Mouse (Mus musculus): Measurements from ENCODE around the gene Hist1h2be.
"Not testable (repeated sequence)": the region's sequence is repeated elsewhere in the genome, so short reads cannot be mapped to it uniquely, and the experiment has no call there.

The Hist1h2be gene

GRCm38 (mm10) chr13:23551146-23551834 is 69.6 kb downstream of the Hist1h2be start, which contains the start of gene Hist1h4f:
Gene Hist1h4f, minus strand, starts transcription at chr13:23551648.
- in situ Hi-C loops (cut with MseI, MboI), result not testable (repeated sequence)

- in situ Hi-C loops (cut with MseI, MboI), result no loop called here
Measured at GRCm38 (mm10) chr13:23550761-23551145, 70.2 kb downstream of the Hist1h2be start.

- in situ Hi-C loops (cut with MseI, MboI), result no loop called here
Measured at GRCm38 (mm10) chr13:23546694-23547093, 74.2 kb downstream of the Hist1h2be start.

- in situ Hi-C loops (cut with MseI, MboI), result not testable (repeated sequence)
Measured at GRCm38 (mm10) chr13:23544787-23545120, 76.2 kb downstream of the Hist1h2be start.

GRCm38 (mm10) chr13:23543965-23544786 is 76.7 kb downstream of the Hist1h2be start, which contains the start of gene Hist1h3f:
Gene Hist1h3f, plus strand, starts transcription at chr13:23544052.
- in situ Hi-C loops (cut with MseI, MboI), result no loop called here

GRCm38 (mm10) chr13:23542999-23543607 is 77.8 kb downstream of the Hist1h2be start, which contains the start of gene Hist1h2bh:
Gene Hist1h2bh, minus strand, starts transcription at chr13:23543392.
- in situ Hi-C loops (cut with MseI, MboI), result not testable (repeated sequence)

- in situ Hi-C loops (cut with MseI, MboI), result not testable (repeated sequence)
Measured at GRCm38 (mm10) chr13:23542225-23542980, 78.5 kb downstream of the Hist1h2be start.

GRCm38 (mm10) chr13:23541497-23541896 is 79.4 kb downstream of the Hist1h2be start:
- in situ Hi-C loops (cut with MseI, MboI), result no loop called here

GRCm38 (mm10) chr13:23539821-23540220 is 81.1 kb downstream of the Hist1h2be start:
- in situ Hi-C loops (cut with MseI, MboI), result not testable (repeated sequence)

GRCm38 (mm10) chr13:23538249-23538648 is 82.7 kb downstream of the Hist1h2be start:
- in situ Hi-C loops (cut with MseI, MboI), result no loop called here

GRCm38 (mm10) chr13:23537006-23537710 is 83.8 kb downstream of the Hist1h2be start:
- in situ Hi-C loops (cut with MseI, MboI), result no loop called here

GRCm38 (mm10) chr13:23536076-23536822 is 84.7 kb downstream of the Hist1h2be start:
- in situ Hi-C loops (cut with MseI, MboI), result no loop called here

- in situ Hi-C loops (cut with MseI, MboI), result not testable (repeated sequence)
Measured at GRCm38 (mm10) chr13:23535137-23536075, 85.5 kb downstream of the Hist1h2be start, which contains the start of gene Hist1h3g. Gene Hist1h3g, plus strand, starts transcription at chr13:23535422.

- in situ Hi-C loops (cut with MseI, MboI), result no loop called here
Measured at GRCm38 (mm10) chr13:23534368-23535131, 86.4 kb downstream of the Hist1h2be start.

Measured in mouse trophoblast stem cell (cell line).